Mouse (Mus musculus) gastrocnemius, postnatal 14 days (tissue): ENCODE results near the gene Rasa3. TPM values are rescaled to one million over a fixed set of nuclear protein-coding genes. Genes with fewer than 3 reads are reported as not detected.
A peak's percentile ranks its signal among the peaks of the same experiment; 100 is the strongest.

Experiments
- DNase-seq: peaks from one replicate; pipeline ENCODE4 v3.0.0; 2021; ENCODE audit warnings: mixed read lengths
- intact Hi-C: fragments of 180-260 bp; cut with DNase I; formaldehyde crosslinking; loops from one replicate; pipeline ENCODE4 v1.15.1; 2025; ENCODE audit warnings: low total_unique reads
- long read RNA-seq, 2 experiments: library from polyadenylated mRNA; stranded (forward); transcript quantifications; one replicate each; pipeline ENCODE4 v2.0.0; 2021
- total RNA-seq, 2 experiments: library from RNA; stranded (reverse); gene quantifications; 2 replicates each; pipeline ENCODE4 v1.2.3; 2021

Rasa3 gene
- 10 to 100 TPM; 18.5 to 18.8 TPM for total RNA-seq
- long read RNA-seq, experiment 1, full-length matches to known transcripts: 8 of 12 reads
- long read RNA-seq, experiment 1, partial matches to known transcripts: 1 of 12 reads
- long read RNA-seq, experiment 1, other reads (novel, unspliced or antisense): 3 of 12 reads
- long read RNA-seq, experiment 2, full-length matches to known transcripts: 22 of 30 reads
- long read RNA-seq, experiment 2, partial matches to known transcripts: 5 of 30 reads
- long read RNA-seq, experiment 2, other reads (novel, unspliced or antisense): 3 of 30 reads

GRCm38 (mm10) chr8:13677413-13677883 is at the start of gene Rasa3:
Gene Rasa3 (minus strand): TSS chr8:13677603.
- intact Hi-C loops: no loop called here
- peak; percentile 96 for DNase-seq

- intact Hi-C loops: loop anchor here (5.0 kb wide), 1 partner anchor 173 kb away; no protein-coding TSS in a partner anchor
- DNase-seq: peak; percentile 34
Measured at GRCm38 (mm10) chr8:13725722-13726121, 48.3 kb upstream of the Rasa3 start.

- intact Hi-C loops: no loop called here
- DNase-seq: no peak
Measured at GRCm38 (mm10) chr8:13718980-13719379, 41.6 kb upstream of the Rasa3 start.

- intact Hi-C loops: no loop called here
Measured at GRCm38 (mm10) chr8:13708514-13708913, 31.1 kb upstream of the Rasa3 start.

GRCm38 (mm10) chr8:13706918-13707317 is 29.5 kb upstream of the Rasa3 start:
- no peak for DNase-seq
- intact Hi-C loops: no loop called here

More at GRCm38 (mm10) chr8:13708514-13708913, 31.1 kb upstream of the Rasa3 start:
- no peak for DNase-seq

GRCm38 (mm10) chr8:13705668-13706067 is 28.3 kb upstream of the Rasa3 start, which contains the start of gene Cfap97d2:
Gene Cfap97d2 (plus strand): TSS chr8:13705889.
- DNase-seq: peak; percentile 63
- intact Hi-C loops: no loop called here

GRCm38 (mm10) chr8:13704301-13704700 is 26.9 kb upstream of the Rasa3 start:
- intact Hi-C loops: no loop called here
- DNase-seq: no peak

- DNase-seq: no peak
- intact Hi-C loops: no loop called here
Measured at GRCm38 (mm10) chr8:13703756-13704155, 26.4 kb upstream of the Rasa3 start.

GRCm38 (mm10) chr8:13702755-13703154 is 25.4 kb upstream of the Rasa3 start:
- no peak for DNase-seq
- intact Hi-C loops: no loop called here

- DNase-seq: no peak
- intact Hi-C loops: no loop called here
Measured at GRCm38 (mm10) chr8:13699323-13699949, 22.0 kb upstream of the Rasa3 start.

GRCm38 (mm10) chr8:13698281-13698680 is 20.9 kb upstream of the Rasa3 start:
- no peak for DNase-seq
- intact Hi-C loops: no loop called here

GRCm38 (mm10) chr8:13697681-13698080 is 20.3 kb upstream of the Rasa3 start:
- DNase-seq: no peak
- intact Hi-C loops: no loop called here

GRCm38 (mm10) chr8:13697196-13697595 is 19.8 kb upstream of the Rasa3 start:
- no peak for DNase-seq
- intact Hi-C loops: no loop called here

GRCm38 (mm10) chr8:13696157-13696556 is 18.8 kb upstream of the Rasa3 start:
- no peak for DNase-seq

GRCm38 (mm10) chr8:13695203-13695867 is 17.9 kb upstream of the Rasa3 start:
- intact Hi-C loops: no loop called here
- no peak for DNase-seq

More at GRCm38 (mm10) chr8:13696157-13696556, 18.8 kb upstream of the Rasa3 start:
- intact Hi-C loops: no loop called here

- intact Hi-C loops: no loop called here
- no peak for DNase-seq
Measured at GRCm38 (mm10) chr8:13694735-13695134, 17.3 kb upstream of the Rasa3 start.

GRCm38 (mm10) chr8:13692302-13693066 is 15.1 kb upstream of the Rasa3 start:
- DNase-seq: no peak
- intact Hi-C loops: no loop called here

GRCm38 (mm10) chr8:13689331-13689730 is 11.9 kb upstream of the Rasa3 start:
- intact Hi-C loops: no loop called here
- DNase-seq: no peak

GRCm38 (mm10) chr8:13688461-13688860 is 11.1 kb upstream of the Rasa3 start:
- peak; percentile 57 for DNase-seq
- intact Hi-C loops: no loop called here

- intact Hi-C loops: no loop called here
- DNase-seq: no peak
Measured at GRCm38 (mm10) chr8:13687941-13688340, 10.5 kb upstream of the Rasa3 start.
